Mouse (Mus musculus) cortical plate, adult 2 months (tissue): ENCODE results near the gene Pithd1.

ENCODE experiments used
- CTCF ChIP-seq: fragments of 200-500 bp; IDR thresholded peaks from 2 replicates; pipeline ENCODE4 v1.5.1; 2011; ENCODE audit warnings: mild to moderate bottlenecking, control low read depth, low read length; ENCODE audit not compliant: insufficient read depth; ENCODE audit errors: extremely low read depth
- POLR2A ChIP-seq: fragments of 200-500 bp; IDR thresholded peaks from 2 replicates; pipeline ENCODE4 v1.6.1; 2011; ENCODE audit warnings: mild to moderate bottlenecking, low read length, control low read depth; ENCODE audit not compliant: insufficient read depth; ENCODE audit errors: extremely low read depth

DNA sequence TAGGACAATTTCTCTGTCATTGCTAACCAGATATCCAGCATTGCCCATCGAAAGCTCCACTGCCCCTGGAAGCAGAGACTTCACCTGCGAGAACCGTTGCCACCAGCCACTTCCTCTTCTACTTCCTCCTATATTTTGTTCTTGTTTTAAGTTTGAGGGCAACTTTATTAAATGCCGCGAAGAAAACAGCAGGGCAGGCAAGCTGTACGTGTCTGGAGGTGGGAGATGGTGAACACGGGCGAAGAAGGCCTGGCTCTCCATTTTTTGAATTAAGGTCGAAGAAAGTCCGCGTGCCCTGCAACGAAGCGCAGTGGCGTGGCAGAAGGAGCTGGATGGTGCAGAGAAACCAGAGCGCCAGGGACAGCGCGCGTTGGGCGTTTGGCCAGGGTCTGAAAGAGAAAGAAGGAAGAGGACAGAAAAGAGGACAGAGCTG, 41.1 kb upstream of the Pithd1 start:
- TF ChIP-seq POLR2A, result no peak
- no peak for TF ChIP-seq CTCF
